In the genomic region with DNA sequence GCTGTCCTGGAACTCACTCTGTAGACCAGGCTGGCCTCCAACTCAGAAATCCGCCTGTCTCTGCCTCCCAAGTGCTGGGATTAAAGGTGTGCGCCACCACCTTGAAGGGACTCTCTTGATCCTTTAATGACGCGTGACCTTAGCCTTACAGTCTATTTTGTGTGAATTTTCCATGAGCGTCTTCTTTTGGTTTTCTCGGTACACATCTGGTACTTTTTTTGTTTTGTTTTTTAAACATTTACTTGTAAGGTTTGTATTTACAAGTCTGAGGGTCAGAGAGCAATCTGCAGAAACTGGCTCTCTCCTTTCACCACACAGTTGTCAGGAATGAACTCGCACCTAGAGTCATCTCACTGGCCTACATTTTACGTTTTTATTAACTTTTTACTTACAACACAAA, we compare ENCODE assay signal across 26 mouse cellular contexts.
"Had no signal": no experiment of that assay in that cellular context is flagged by ENCODE, and none has a peak within 500 bp of the region (broad histone marks: within the 10 kb centered on the region; RNA-seq: fewer than 3 reads in every experiment).

No protein-coding gene starts in this region.

- H3K9me3 ChIP-seq: heart, embryonic 13.5 days; heart, embryonic 15.5 days; hindbrain, embryonic 10.5 days; hindbrain, embryonic 12.5 days; intestine, embryonic 15.5 days; limb, embryonic 10.5 days; limb, embryonic 12.5 days; liver, embryonic 13.5 days; liver, embryonic 15.5 days had no signal

- DNase-seq: gastrocnemius, adult 2 months; gastrocnemius, postnatal 10 days; gastrocnemius, postnatal 25 days; heart, postnatal 4 days; kidney, adult 18-20 months; kidney, postnatal 10 days; kidney, postnatal 25 days; kidney, postnatal 4 days; liver, embryonic 13.5 days had no signal

- H3K4me3 ChIP-seq: gastrocnemius, adult 2 months; heart, adult 2 months; heart, embryonic 13.5 days; heart, embryonic 15.5 days; hindbrain, embryonic 10.5 days; hindbrain, embryonic 12.5 days; intestine, embryonic 15.5 days; layer of hippocampus, adult 2 months; left cerebral cortex, adult 2 months; limb, embryonic 10.5 days; limb, embryonic 12.5 days; liver, embryonic 13.5 days; liver, embryonic 15.5 days had no signal

- ATAC-seq: hindbrain, embryonic 16.5 days; inflammation-experienced regulatory T-cells, adult 6 months; intestine, embryonic 15.5 days; intestine, postnatal 0 days had no signal

- H3K4me2 ChIP-seq: heart, embryonic 11.5 days; heart, embryonic 13.5 days; heart, embryonic 15.5 days; hindbrain, embryonic 12.5 days; hindbrain, embryonic 14.5 days; intestine, embryonic 15.5 days; limb, embryonic 12.5 days; liver, embryonic 11.5 days; liver, embryonic 13.5 days; liver, embryonic 15.5 days had no signal

- H3K27me3 ChIP-seq: heart, embryonic 13.5 days; heart, embryonic 15.5 days; hindbrain, embryonic 12.5 days; intestine, embryonic 15.5 days; limb, embryonic 12.5 days; liver, embryonic 13.5 days; liver, embryonic 15.5 days had no signal

- H3K9ac ChIP-seq: heart, embryonic 13.5 days; heart, embryonic 15.5 days; hindbrain, embryonic 12.5 days; hindbrain, embryonic 14.5 days; intestine, embryonic 15.5 days; limb, embryonic 12.5 days; liver, embryonic 13.5 days; liver, embryonic 15.5 days had no signal

- H3K27ac ChIP-seq: gastrocnemius, adult 2 months; heart, adult 2 months; heart, embryonic 13.5 days; heart, embryonic 15.5 days; hindbrain, embryonic 10.5 days; hindbrain, embryonic 12.5 days; hindbrain, embryonic 14.5 days; intestine, embryonic 15.5 days; layer of hippocampus, adult 2 months; left cerebral cortex, adult 2 months; limb, embryonic 10.5 days; limb, embryonic 12.5 days; liver, embryonic 13.5 days; liver, embryonic 15.5 days had no signal

- H3K36me3 ChIP-seq: intestine, embryonic 15.5 days; liver, embryonic 15.5 days had no signal
